Mouse (Mus musculus): ENCODE data around the gene Adamts12. TPM values are rescaled to one million over a fixed set of nuclear protein-coding genes. Genes with fewer than 3 reads are reported as not detected.

Adamts12 gene
- polyA plus RNA-seq, 2 experiments, result 8.7 to 10.6 TPM

DNA sequence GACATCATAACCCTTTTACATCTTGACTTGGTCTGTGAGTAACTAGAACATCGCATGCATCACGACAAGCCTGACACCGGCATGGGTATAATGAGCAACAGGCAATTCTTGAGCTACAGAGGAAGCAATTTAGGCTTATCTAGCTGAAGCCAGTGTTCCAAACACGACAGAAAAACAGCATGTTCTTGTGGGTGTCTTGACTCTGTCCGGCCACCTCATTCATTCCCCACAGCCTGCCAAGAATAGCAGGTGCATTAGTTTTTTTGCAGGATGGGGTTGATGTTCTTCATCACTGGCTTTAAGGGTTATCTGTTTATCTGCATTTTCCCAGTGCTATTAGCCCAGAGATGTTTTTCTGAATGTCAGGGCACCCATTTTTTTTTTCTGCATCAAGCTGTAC is 42.8 kb downstream of the Adamts12 start:
- Histone ChIP-seq H3K4me2 (replicated peaks; ENCODE audit: low read depth, low read length, severe bottlenecking) (no peak overlapping the region), H3K27ac (replicated peaks; ENCODE audit: low read depth, low read length) (no peak overlapping the region), H3K4me1 (ENCODE audit: control insufficient read depth, insufficient read depth, low read length) (no peaks in the 10 kb centered on the region), H3K9me3 (ENCODE audit: control insufficient read depth, low read length) (no peaks in the 10 kb centered on the region), H3K9ac (ENCODE audit: low read depth, low read length, severe bottlenecking) (no peak overlapping the region), H3K36me3 (ENCODE audit: control insufficient read depth, insufficient read depth, low read length) (no peaks in the 10 kb centered on the region), H3K27me3 (ENCODE audit: control insufficient read depth, insufficient read depth, low read length) (no peaks in the 10 kb centered on the region), H3K4me3 (replicated peaks; ENCODE audit: low read length) (no peak overlapping the region)
- 82% methylated on average over 5 of the region's 5 CpGs for WGBS
- ATAC-seq (ENCODE audit: low FRiP score, low read depth) (no peak), DNase-seq (ENCODE audit: low spot score) (no peak)
- no peak for TF ChIP-seq POLR2A (IDR thresholded peaks at IDR 0.05; ENCODE audit: borderline replicate concordance, extremely low read depth, insufficient read depth, insufficient read length)

DNA sequence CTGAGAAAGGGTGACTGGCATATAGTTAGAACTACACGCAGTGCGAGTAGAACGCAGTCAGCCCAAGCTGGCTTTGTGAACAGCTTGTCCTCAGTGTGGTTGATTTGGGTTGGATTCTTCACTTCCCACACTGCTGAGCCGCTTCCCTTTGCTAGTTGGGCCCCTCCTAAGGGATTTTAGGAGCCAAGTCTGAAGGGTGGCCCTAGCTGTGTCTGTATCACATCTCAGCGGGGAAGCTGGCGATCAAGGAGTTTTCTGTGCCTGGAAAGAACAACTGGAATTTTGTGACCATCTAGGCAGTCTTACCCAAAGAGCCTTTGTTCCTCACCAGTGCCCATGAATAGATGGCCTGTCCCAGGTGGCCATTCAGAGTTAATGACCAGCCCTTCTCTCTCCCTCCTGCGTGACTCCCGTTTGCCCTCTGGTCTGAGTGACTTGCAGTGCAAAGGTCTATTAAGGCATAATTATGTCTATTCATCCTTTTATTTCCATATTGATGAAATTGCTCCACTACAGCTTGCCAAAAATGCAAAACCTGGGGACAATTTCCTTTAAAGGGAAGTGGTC is 50.1 kb downstream of the Adamts12 start:
- H3K4me3 ChIP-seq (replicated peaks; ENCODE audit: low read length), result no peak overlapping the region
- WGBS, result 70% methylated on average over 8 of the region's 8 CpGs
- no peaks in the 10 kb centered on the region for H3K9me3 ChIP-seq (ENCODE audit: control insufficient read depth, low read length)
- no peaks in the 10 kb centered on the region for H3K27me3 ChIP-seq (ENCODE audit: control insufficient read depth, insufficient read depth, low read length)
- TF ChIP-seq POLR2A (IDR thresholded peaks at IDR 0.05; ENCODE audit: borderline replicate concordance, extremely low read depth, insufficient read depth, insufficient read length), result no peak
- no peak overlapping the region for H3K4me2 ChIP-seq (replicated peaks; ENCODE audit: low read depth, low read length, severe bottlenecking)
- no peak for ATAC-seq (ENCODE audit: low FRiP score, low read depth)
- DNase-seq (ENCODE audit: low spot score), result no peak
- no peaks in the 10 kb centered on the region for H3K36me3 ChIP-seq (ENCODE audit: control insufficient read depth, insufficient read depth, low read length)
- 0 out of 2 replicates have a peak, but pooled peaks cover 4% of the 10 kb centered on the region for H3K4me1 ChIP-seq (ENCODE audit: control insufficient read depth, insufficient read depth, low read length)
- no peak overlapping the region for H3K27ac ChIP-seq (replicated peaks; ENCODE audit: low read depth, low read length)
- no peak overlapping the region for H3K9ac ChIP-seq (ENCODE audit: low read depth, low read length, severe bottlenecking)

DNA sequence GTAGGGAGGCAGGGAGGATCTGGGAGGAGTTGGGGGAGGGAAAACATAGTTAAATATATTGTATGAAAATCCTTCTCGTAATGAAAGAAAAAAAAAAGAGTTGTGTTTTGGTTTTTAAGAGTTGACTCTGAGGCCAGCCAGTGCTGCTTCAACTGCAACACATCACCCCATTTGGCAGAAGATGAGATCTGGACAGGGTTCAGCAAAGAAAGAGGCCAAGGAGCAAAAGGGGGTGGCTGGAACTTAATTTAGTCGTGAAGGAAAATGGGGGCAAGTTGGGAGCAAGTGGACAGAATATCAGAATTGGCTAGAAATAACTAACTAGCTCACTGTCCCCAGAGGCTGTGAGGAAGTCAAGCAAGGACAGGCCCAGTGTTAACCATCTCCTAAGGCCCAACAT is 51.7 kb downstream of the Adamts12 start:
- Histone ChIP-seq H3K27me3 (ENCODE audit: control insufficient read depth, insufficient read depth, low read length) (no peaks in the 10 kb centered on the region), H3K4me1 (ENCODE audit: control insufficient read depth, insufficient read depth, low read length) (0 out of 2 replicates have a peak, but pooled peaks cover 4% of the 10 kb centered on the region), H3K9ac (ENCODE audit: low read depth, low read length, severe bottlenecking) (no peak overlapping the region), H3K27ac (replicated peaks; ENCODE audit: low read depth, low read length) (no peak overlapping the region), H3K4me2 (replicated peaks; ENCODE audit: low read depth, low read length, severe bottlenecking) (no peak overlapping the region), H3K4me3 (replicated peaks; ENCODE audit: low read length) (no peak overlapping the region), H3K9me3 (ENCODE audit: control insufficient read depth, low read length) (no peaks in the 10 kb centered on the region), H3K36me3 (ENCODE audit: control insufficient read depth, insufficient read depth, low read length) (no peaks in the 10 kb centered on the region)
- ATAC-seq (ENCODE audit: low FRiP score, low read depth) (no peak), DNase-seq (ENCODE audit: low spot score) (no peak)
- no peak for TF ChIP-seq POLR2A (IDR thresholded peaks at IDR 0.05; ENCODE audit: borderline replicate concordance, extremely low read depth, insufficient read depth, insufficient read length)
- 62% methylated on average over 2 of the region's 2 CpGs for WGBS

DNA sequence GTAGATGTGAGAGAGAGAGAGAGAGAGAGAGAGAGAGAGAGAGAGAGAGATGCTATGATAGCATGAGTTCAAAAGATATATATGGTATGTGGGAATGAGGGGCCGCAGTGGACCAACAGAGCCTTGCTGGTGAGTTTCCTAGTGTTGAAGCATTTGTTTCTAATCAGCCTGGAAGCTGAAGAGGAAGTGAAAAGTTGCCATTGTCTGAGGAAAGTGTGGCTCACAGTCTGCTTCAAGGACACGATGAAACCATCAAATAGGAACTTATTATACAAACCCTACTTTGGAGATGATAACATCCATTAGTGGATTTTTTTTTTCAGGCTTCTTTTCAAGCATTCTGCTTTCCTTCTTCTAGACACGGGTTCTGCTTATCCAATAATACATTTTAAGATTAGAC is 52.3 kb downstream of the Adamts12 start:
- H3K9me3 ChIP-seq (ENCODE audit: control insufficient read depth, low read length), result no peaks in the 10 kb centered on the region
- H3K9ac ChIP-seq (ENCODE audit: low read depth, low read length, severe bottlenecking), result no peak overlapping the region
- no peaks in the 10 kb centered on the region for H3K36me3 ChIP-seq (ENCODE audit: control insufficient read depth, insufficient read depth, low read length)
- no peak for ATAC-seq (ENCODE audit: low FRiP score, low read depth)
- H3K27me3 ChIP-seq (ENCODE audit: control insufficient read depth, insufficient read depth, low read length), result no peaks in the 10 kb centered on the region
- no peak overlapping the region for H3K4me3 ChIP-seq (replicated peaks; ENCODE audit: low read length)
- WGBS, result 70% methylated on average over 3 of the region's 3 CpGs
- H3K4me2 ChIP-seq (replicated peaks; ENCODE audit: low read depth, low read length, severe bottlenecking), result no peak overlapping the region
- 0 out of 2 replicates have a peak, but pooled peaks cover 4% of the 10 kb centered on the region for H3K4me1 ChIP-seq (ENCODE audit: control insufficient read depth, insufficient read depth, low read length)
- no peak for TF ChIP-seq POLR2A (IDR thresholded peaks at IDR 0.05; ENCODE audit: borderline replicate concordance, extremely low read depth, insufficient read depth, insufficient read length)
- no peak for DNase-seq (ENCODE audit: low spot score)
- H3K27ac ChIP-seq (replicated peaks; ENCODE audit: low read depth, low read length), result no peak overlapping the region

DNA sequence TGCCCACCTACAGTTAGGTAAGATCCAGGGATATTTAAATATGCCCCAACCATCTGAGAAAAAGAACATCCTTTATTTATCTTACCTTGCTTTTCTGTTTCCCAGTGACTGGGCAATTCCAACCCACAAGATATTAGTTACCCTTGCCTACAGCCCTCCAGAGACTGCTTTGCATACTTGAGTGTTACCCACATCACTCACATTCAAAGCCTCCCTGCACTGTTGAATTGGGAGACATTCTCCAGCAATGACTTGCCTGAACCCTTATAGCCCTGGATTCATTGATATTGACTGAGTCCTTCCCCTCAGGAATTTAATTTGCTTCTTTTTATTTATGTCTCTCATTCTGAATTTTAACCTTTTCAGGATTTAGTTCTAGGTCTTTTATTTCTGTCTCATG is 53.8 kb downstream of the Adamts12 start:
- no peaks in the 10 kb centered on the region for H3K36me3 ChIP-seq (ENCODE audit: control insufficient read depth, insufficient read depth, low read length)
- DNase-seq (ENCODE audit: low spot score) (no peak), ATAC-seq (ENCODE audit: low FRiP score, low read depth) (no peak)
- 0 out of 2 replicates have a peak, but pooled peaks cover 4% of the 10 kb centered on the region for H3K4me1 ChIP-seq (ENCODE audit: control insufficient read depth, insufficient read depth, low read length)
- H3K9me3 ChIP-seq (ENCODE audit: control insufficient read depth, low read length), result no peaks in the 10 kb centered on the region
- no peak overlapping the region for H3K4me3 ChIP-seq (replicated peaks; ENCODE audit: low read length)
- TF ChIP-seq POLR2A (IDR thresholded peaks at IDR 0.05; ENCODE audit: borderline replicate concordance, extremely low read depth, insufficient read depth, insufficient read length), result no peak
- H3K4me2 ChIP-seq (replicated peaks; ENCODE audit: low read depth, low read length, severe bottlenecking), result no peak overlapping the region
- H3K9ac ChIP-seq (ENCODE audit: low read depth, low read length, severe bottlenecking), result no peak overlapping the region
- H3K27me3 ChIP-seq (ENCODE audit: control insufficient read depth, insufficient read depth, low read length), result no peaks in the 10 kb centered on the region
- no peak overlapping the region for H3K27ac ChIP-seq (replicated peaks; ENCODE audit: low read depth, low read length)

DNA sequence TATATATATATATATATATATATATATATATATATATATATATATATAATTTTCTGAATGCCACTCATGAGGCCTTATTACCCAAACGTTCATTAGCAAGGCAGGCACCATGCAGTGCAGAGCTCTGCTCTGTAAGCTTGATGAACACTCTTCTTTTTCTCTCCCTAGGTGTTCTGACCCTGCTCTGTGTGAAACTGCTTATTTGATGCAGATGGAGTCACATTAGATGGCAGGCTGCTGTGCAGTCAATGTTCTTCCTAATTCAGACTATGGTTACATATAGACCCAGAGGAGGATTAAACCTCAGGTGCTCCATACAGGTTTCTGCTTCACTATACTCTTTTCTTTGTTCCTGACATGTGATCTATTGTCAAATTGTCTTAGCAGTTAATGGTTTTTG is 57.1 kb downstream of the Adamts12 start:
- no peaks in the 10 kb centered on the region for H3K9me3 ChIP-seq (ENCODE audit: control insufficient read depth, low read length)
- H3K9ac ChIP-seq (ENCODE audit: low read depth, low read length, severe bottlenecking), result no peak overlapping the region
- no peak for DNase-seq (ENCODE audit: low spot score)
- no peak overlapping the region for H3K4me2 ChIP-seq (replicated peaks; ENCODE audit: low read depth, low read length, severe bottlenecking)
- H3K27me3 ChIP-seq (ENCODE audit: control insufficient read depth, insufficient read depth, low read length), result no peaks in the 10 kb centered on the region
- no peak for TF ChIP-seq POLR2A (IDR thresholded peaks at IDR 0.05; ENCODE audit: borderline replicate concordance, extremely low read depth, insufficient read depth, insufficient read length)
- WGBS, result 20% methylated on average over 1 of the region's 1 CpGs
- H3K27ac ChIP-seq (replicated peaks; ENCODE audit: low read depth, low read length), result no peak overlapping the region
- no peak for ATAC-seq (ENCODE audit: low FRiP score, low read depth)
- H3K4me1 ChIP-seq (ENCODE audit: control insufficient read depth, insufficient read depth, low read length), result no peaks in the 10 kb centered on the region
- no peak overlapping the region for H3K4me3 ChIP-seq (replicated peaks; ENCODE audit: low read length)
- H3K36me3 ChIP-seq (ENCODE audit: control insufficient read depth, insufficient read depth, low read length), result no peaks in the 10 kb centered on the region

Data from limb, embryonic 14.5 days (tissue).